Mouse (Mus musculus) kidney, embryonic 14.5 days (tissue): ENCODE results near the gene Fam136a. TPM values are rescaled to one million over a fixed set of nuclear protein-coding genes. Genes with fewer than 3 reads are reported as not detected.
"Not testable (repeated sequence)": the region's sequence is repeated elsewhere in the genome, so short reads cannot be mapped to it uniquely, and the experiment has no call there.

ENCODE experiments used
- ATAC-seq: fragments of 200-750 bp; cut with Nextera tagmentation; 2 replicates; pipeline ENCODE4 v1.8.0; 2017; ENCODE audit warnings: moderate number of reproducible peaks, mild to moderate bottlenecking, moderate TSS enrichment, moderate library complexity; ENCODE audit not compliant: low FRiP score, low TSS enrichment
- H3K27ac ChIP-seq: fragments of 300-500 bp; sonication (generic); 2 replicates; pipeline ENCODE4 v1.5.1; 2014; ENCODE audit warnings: low read depth, mild to moderate bottlenecking, low read length, moderate library complexity, mixed read lengths
- H3K27me3 ChIP-seq: fragments of 300-500 bp; sonication (generic); 2 replicates; pipeline ENCODE4 v1.6.1; 2014; ENCODE audit warnings: mild to moderate bottlenecking, low read length; ENCODE audit not compliant: control insufficient read depth, insufficient read depth
- H3K36me3 ChIP-seq: fragments of 300-500 bp; sonication (generic); 2 replicates; pipeline ENCODE4 v1.6.1; 2014; ENCODE audit warnings: low read length, mixed read lengths; ENCODE audit not compliant: control insufficient read depth, insufficient read depth
- H3K4me1 ChIP-seq: fragments of 300-500 bp; sonication (generic); 2 replicates; pipeline ENCODE4 v1.6.1; 2014; ENCODE audit warnings: low read length, mixed read lengths; ENCODE audit not compliant: control insufficient read depth, insufficient read depth
- H3K4me2 ChIP-seq: fragments of 300-500 bp; sonication (generic); replicated peaks from 2 replicates; pipeline ENCODE4 v1.6.1; 2014; ENCODE audit warnings: low read depth, mild to moderate bottlenecking, low read length
- H3K4me3 ChIP-seq: fragments of 300-500 bp; sonication (generic); 2 replicates; pipeline ENCODE4 v1.5.1; 2014; ENCODE audit warnings: mild to moderate bottlenecking, low read length
- H3K9ac ChIP-seq: fragments of 300-500 bp; sonication (generic); 2 replicates; pipeline ENCODE4 v1.6.1; 2014; ENCODE audit warnings: low read depth, mild to moderate bottlenecking, low read length, moderate library complexity
- H3K9me3 ChIP-seq: fragments of 300-500 bp; sonication (generic); 2 replicates; pipeline ENCODE4 v1.6.1; 2016; ENCODE audit warnings: low read length; ENCODE audit not compliant: control insufficient read depth
- WGBS: fragments of 180-500 bp; shearing (Covaris S2); extraction: QIAGEN DNeasy Blood & Tissue Kit; methylation state at CpG from one replicate; pipeline ENCODE4 v1.1.7; 2014; 5-methylcytosine and 5-hydroxymethylcytosine counted together
- polyA plus RNA-seq: library from polyadenylated mRNA; unstranded; fragments of >200 nt; fragmentation: Nextera tagmentation; extraction: Ambion mirVana; gene quantifications from 2 replicates; pipeline ENCODE4 v1.2.1, GENCODE M21; 2014

The Fam136a gene
- polyA plus RNA-seq, 1 experiment from 2014 or later, result 156 TPM

- Histone ChIP-seq H3K4me2 (peak overlapping the region; percentile 85), H3K4me3 (peak overlapping the region; percentile 93), H3K9ac (peak overlapping the region; percentile 95), H3K9me3 (no peaks in the 10 kb centered on the region), H3K27ac (peak overlapping the region; percentile 90), H3K36me3 (peaks cover 29% of the 10 kb centered on the region; the same call in 1 of the 2 replicates), H3K27me3 (no peaks in the 10 kb centered on the region), H3K4me1 (peaks cover 22% of the 10 kb centered on the region)
- under 1% methylated on average over 50 of the region's 50 CpGs for WGBS
- peak; percentile 95 for ATAC-seq
Observed at GRCm38 (mm10) chr6:86371340-86371911, 6.0 kb downstream of the Fam136a start.

GRCm38 (mm10) chr6:86371950-86372516 lies 6.6 kb downstream of the Fam136a start:
- Histone ChIP-seq H3K27me3 (no peaks in the 10 kb centered on the region), H3K4me1 (peaks cover 16% of the 10 kb centered on the region), H3K36me3 (peaks cover 33% of the 10 kb centered on the region), H3K4me2 (peak overlapping the region; percentile 85), H3K9me3 (no peaks in the 10 kb centered on the region), H3K9ac (peak overlapping the region; percentile 95), H3K4me3 (peak overlapping the region; percentile 93), H3K27ac (0 out of 2 replicates have a peak overlapping the region, but pooled peaks have one; percentile 90)
- no peak for ATAC-seq
- 4% methylated on average over 12 of the region's 12 CpGs for WGBS

- Histone ChIP-seq H3K9ac (no peak overlapping the region; the same call in 1 of the 2 replicates), H3K27me3 (no peaks in the 10 kb centered on the region), H3K4me2 (no peak overlapping the region), H3K27ac (no peak overlapping the region), H3K4me3 (no peak overlapping the region), H3K4me1 (peaks cover 15% of the 10 kb centered on the region), H3K9me3 (no peaks in the 10 kb centered on the region), H3K36me3 (peaks cover 37% of the 10 kb centered on the region)
- 94% methylated on average over 6 of the region's 6 CpGs for WGBS
- ATAC-seq, result no peak
Observed at GRCm38 (mm10) chr6:86373556-86373955, 8.1 kb downstream of the Fam136a start.

DNA sequence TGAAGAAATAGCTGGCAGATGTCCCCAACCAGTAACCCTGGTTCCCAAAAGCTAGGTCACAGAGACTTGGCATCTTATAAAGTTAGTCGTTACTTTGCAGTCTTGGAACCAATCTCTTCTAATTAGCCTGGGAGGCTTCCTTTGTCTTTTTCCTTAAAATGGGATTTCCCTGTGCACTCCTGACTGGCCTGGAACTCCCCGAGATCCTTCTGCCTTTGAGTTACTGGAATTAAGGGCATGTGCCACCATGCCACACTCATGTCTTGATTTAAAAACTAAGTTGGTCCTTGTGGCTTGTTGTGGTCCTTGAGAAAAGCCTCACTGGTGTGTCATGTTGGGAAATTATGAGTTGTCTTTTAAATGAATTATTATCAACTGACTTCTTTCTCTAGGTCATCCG lies 12.9 kb downstream of the Fam136a start:
- WGBS, result 86% methylated on average over 3 of the region's 3 CpGs
- Histone ChIP-seq H3K27me3 (no peaks in the 10 kb centered on the region), H3K27ac (no peak overlapping the region), H3K4me3 (no peak overlapping the region), H3K9ac (no peak overlapping the region), H3K4me2 (no peak overlapping the region), H3K9me3 (no peaks in the 10 kb centered on the region), H3K36me3 (peaks cover 46% of the 10 kb centered on the region), H3K4me1 (no peaks in the 10 kb centered on the region)
- no peak for ATAC-seq

DNA sequence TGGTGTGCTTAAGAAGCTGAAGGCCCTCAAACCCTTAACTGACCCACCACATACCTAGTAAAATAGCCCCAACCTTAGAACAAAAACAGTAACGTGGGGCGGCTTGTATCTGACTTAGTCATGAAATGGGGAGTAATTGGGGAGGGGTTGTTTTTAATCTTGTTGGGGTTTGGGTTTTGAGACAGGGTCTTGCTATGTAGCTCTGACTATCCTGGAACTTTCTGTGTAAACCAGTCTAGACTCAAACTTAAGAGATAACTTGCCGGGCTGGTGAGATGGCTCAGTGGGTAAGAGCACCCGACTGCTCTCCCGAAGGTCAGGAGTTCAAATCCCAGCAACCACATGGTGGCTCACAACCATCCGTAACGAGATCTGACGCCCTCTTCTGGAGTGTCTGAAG lies 14.7 kb downstream of the Fam136a start:
- not testable (repeated sequence) for H3K9ac ChIP-seq, H3K4me2 ChIP-seq, H3K9me3 ChIP-seq, ATAC-seq, H3K4me3 ChIP-seq, H3K27ac ChIP-seq, H3K4me1 ChIP-seq, H3K27me3 ChIP-seq
- WGBS, result 86% methylated on average over 5 of the region's 8 CpGs
- peaks cover 40% of the 10 kb centered on the region for H3K36me3 ChIP-seq

- Histone ChIP-seq H3K4me3 (no peak overlapping the region), H3K27ac (no peak overlapping the region), H3K9ac (no peak overlapping the region), H3K36me3 (peaks cover 38% of the 10 kb centered on the region), H3K4me2 (no peak overlapping the region), H3K27me3 (no peaks in the 10 kb centered on the region), H3K9me3 (no peaks in the 10 kb centered on the region), H3K4me1 (no peaks in the 10 kb centered on the region)
- no peak for ATAC-seq
Observed at GRCm38 (mm10) chr6:86382551-86382950, 17.1 kb downstream of the Fam136a start.

DNA sequence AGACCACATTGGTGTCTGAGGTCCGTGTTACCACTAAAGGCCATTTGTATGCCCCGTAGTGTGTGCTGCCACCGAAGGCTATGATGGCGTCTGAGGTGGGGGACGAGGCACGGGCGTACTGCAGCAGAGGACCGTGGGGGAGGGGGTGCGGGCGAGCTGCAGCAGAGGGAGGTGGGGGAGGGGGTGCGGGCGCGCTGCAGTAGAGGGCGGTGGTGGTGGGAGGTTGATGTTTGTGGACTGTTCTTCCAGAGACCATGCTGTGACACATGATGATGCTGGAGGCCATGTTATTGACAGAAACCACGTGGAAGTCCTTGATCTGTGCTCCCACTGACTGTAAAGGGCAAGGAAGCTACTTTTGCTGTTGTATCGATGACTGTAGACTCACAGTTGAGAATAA lies 17.9 kb downstream of the Fam136a start:
- 42% methylated on average over 16 of the region's 16 CpGs for WGBS
- no peak overlapping the region for H3K4me3 ChIP-seq
- H3K4me2 ChIP-seq, result no peak overlapping the region
- H3K27ac ChIP-seq, result no peak overlapping the region
- no peaks in the 10 kb centered on the region for H3K4me1 ChIP-seq
- ATAC-seq, result no peak
- H3K9ac ChIP-seq, result no peak overlapping the region
- H3K27me3 ChIP-seq, result no peaks in the 10 kb centered on the region
- H3K36me3 ChIP-seq, result peaks cover 36% of the 10 kb centered on the region
- H3K9me3 ChIP-seq, result no peaks in the 10 kb centered on the region

DNA sequence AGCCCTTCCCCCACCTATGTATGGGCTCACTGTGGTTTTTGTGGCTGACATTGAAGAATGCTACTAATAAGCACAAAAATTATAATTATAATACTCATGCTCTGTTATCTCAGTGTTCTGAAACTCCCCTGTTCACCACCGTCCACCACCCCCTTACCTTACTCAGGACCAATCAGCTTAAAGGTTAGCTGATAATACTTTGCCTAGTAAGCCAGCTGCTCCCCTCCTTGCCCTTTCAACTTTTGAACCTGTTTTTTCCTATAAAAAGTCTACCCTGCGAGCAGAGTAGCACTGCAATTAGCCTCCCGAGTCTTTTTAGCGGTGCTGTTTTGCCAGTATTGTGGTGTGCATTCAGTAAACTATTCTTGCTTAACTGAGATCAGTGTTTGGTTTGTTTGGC lies 19.2 kb downstream of the Fam136a start:
- 66% methylated on average over 4 of the region's 4 CpGs for WGBS
- H3K9ac ChIP-seq, result no peak overlapping the region
- H3K4me1 ChIP-seq, result no peaks in the 10 kb centered on the region
- H3K9me3 ChIP-seq, result no peaks in the 10 kb centered on the region
- no peak for ATAC-seq
- no peak overlapping the region for H3K27ac ChIP-seq
- peaks cover 35% of the 10 kb centered on the region for H3K36me3 ChIP-seq
- H3K4me3 ChIP-seq, result no peak overlapping the region
- H3K4me2 ChIP-seq, result no peak overlapping the region
- no peaks in the 10 kb centered on the region for H3K27me3 ChIP-seq

DNA sequence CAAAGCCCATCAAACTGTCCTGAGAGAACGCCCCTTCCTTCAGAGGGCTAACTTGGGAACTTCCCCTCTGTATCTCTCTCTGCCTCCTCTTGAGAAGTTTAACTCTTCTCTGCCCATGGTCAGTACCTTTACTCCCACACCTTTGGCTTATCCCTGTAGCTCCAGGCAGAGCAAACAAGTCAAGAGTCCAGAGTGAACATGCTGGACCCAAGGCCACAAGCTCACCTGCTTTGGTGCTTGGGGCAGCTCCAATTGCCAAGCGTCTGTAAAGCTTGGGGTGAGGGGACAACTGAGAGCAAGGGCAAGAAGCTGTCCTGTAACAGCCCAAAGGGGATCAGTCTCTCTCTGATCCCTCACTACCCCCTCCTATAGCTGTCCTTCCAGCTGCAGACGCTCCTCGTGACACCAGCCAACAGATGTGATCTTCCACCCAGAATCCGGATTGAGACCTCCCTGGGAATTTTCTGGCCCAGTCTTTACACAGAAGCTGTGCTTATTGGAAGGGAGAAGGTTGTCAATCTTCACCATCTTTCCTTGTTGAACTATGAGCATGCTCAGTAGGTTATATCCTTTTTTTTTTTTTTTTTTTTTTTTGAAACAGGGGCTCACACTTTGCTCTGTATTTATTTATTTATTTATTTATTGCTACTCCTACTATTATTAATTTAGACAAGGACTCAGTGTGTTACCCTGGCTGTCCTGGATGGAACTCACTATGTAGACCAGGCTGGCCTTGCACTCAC lies 20.1 kb downstream of the Fam136a start:
- ATAC-seq, result no peak
- H3K9me3 ChIP-seq, result no peaks in the 10 kb centered on the region
- H3K36me3 ChIP-seq, result peaks cover 41% of the 10 kb centered on the region
- no peak overlapping the region for H3K9ac ChIP-seq
- no peaks in the 10 kb centered on the region for H3K27me3 ChIP-seq
- no peak overlapping the region for H3K4me2 ChIP-seq
- H3K4me1 ChIP-seq, result no peaks in the 10 kb centered on the region
- no peak overlapping the region for H3K4me3 ChIP-seq
- WGBS, result 79% methylated on average over 5 of the region's 5 CpGs
- no peak overlapping the region for H3K27ac ChIP-seq
